Mouse (Mus musculus) MEL (cell line): ENCODE measurements around the gene Kcmf1. TPM values are rescaled to one million over a fixed set of nuclear protein-coding genes. Genes with fewer than 3 reads are reported as not detected.

Source experiments
- DNase-seq: peaks from one replicate; pipeline ENCODE4 v3.0.0; 2011; ENCODE audit warnings: low read depth, low spot score
- H3K27ac ChIP-seq: 2 replicates; pipeline ENCODE4 v1.5.1; 2012; ENCODE audit warnings: low read depth, mild to moderate bottlenecking, control low read depth, low read length, moderate library complexity; ENCODE audit not compliant: control insufficient read depth
- H3K27me3 ChIP-seq, 2 experiments: fragments of 150-350 bp in 1 of 2; sonication (generic) in 1 of 2; 2 replicates each; pipeline ENCODE4 v1.6.1; 2012; ENCODE audit warnings: low read length in 2 of 2, mild to moderate bottlenecking in 2 of 2, improper control_type of control experiment in 1 of 2, moderate library complexity in 1 of 2; ENCODE audit not compliant: insufficient read depth in 2 of 2, control insufficient read depth in 1 of 2
- H3K36me3 ChIP-seq, 2 experiments: 2 replicates each; pipeline ENCODE4 v1.6.1; 2012 to 2014; ENCODE audit warnings: low read length in 2 of 2, improper control_type of control experiment in 1 of 2, inconsistent platforms in 1 of 2, mild to moderate bottlenecking in 1 of 2; ENCODE audit not compliant: insufficient read depth in 2 of 2, control insufficient read depth in 1 of 2
- H3K4me1 ChIP-seq, 2 experiments: fragments of 150-350 bp in 1 of 2; sonication (generic) in 1 of 2; 2 replicates each; pipeline ENCODE4 v1.6.1; 2012; ENCODE audit warnings: low read length in 2 of 2, improper control_type of control experiment in 1 of 2, mild to moderate bottlenecking in 1 of 2; ENCODE audit not compliant: insufficient read depth in 2 of 2, control insufficient read depth in 1 of 2
- H3K4me3 ChIP-seq, 2 experiments: fragments of 150-350 bp in 1 of 2; sonication (generic) in 1 of 2; 2 replicates each; pipeline ENCODE4 v1.5.1; 2012; ENCODE audit warnings: low read depth in 2 of 2, low read length in 2 of 2, mild to moderate bottlenecking in 2 of 2, moderate library complexity in 2 of 2, control low read depth in 1 of 2, improper control_type of control experiment in 1 of 2; ENCODE audit not compliant: control insufficient read depth in 1 of 2, insufficient read depth in 1 of 2
- H3K79me2 ChIP-seq: 2 replicates; pipeline ENCODE4 v1.6.1; 2012; ENCODE audit warnings: mild to moderate bottlenecking, low read length, moderate library complexity; ENCODE audit not compliant: control insufficient read depth, poor library complexity, insufficient read depth
- H3K9ac ChIP-seq: 2 replicates; pipeline ENCODE4 v1.6.1; 2012; ENCODE audit warnings: low read depth, mild to moderate bottlenecking, control low read depth, low read length, moderate library complexity; ENCODE audit not compliant: control insufficient read depth, poor library complexity, severe bottlenecking
- H3K9me3 ChIP-seq: fragments of 150-350 bp; sonication (generic); replicated peaks from 2 replicates; pipeline ENCODE4 v1.6.1; 2012; ENCODE audit warnings: mild to moderate bottlenecking, low read length, improper control_type of control experiment, moderate library complexity; ENCODE audit not compliant: insufficient read depth
- CHD2 ChIP-seq: IDR thresholded peaks from 2 replicates; pipeline ENCODE4 v1.6.1; 2011; ENCODE audit warnings: low read length, improper control_type of control experiment
- CTCF ChIP-seq, 3 experiments: IDR thresholded peaks in 2 of 3; conservative IDR thresholded peaks in 1 of 3; 2 replicates each; pipeline ENCODE4 v1.5.1; 2011 to 2012; ENCODE audit warnings: low read length in 3 of 3, low read depth in 2 of 3, mild to moderate bottlenecking in 2 of 3, improper control_type of control experiment in 1 of 3, inconsistent platforms in 1 of 3, mixed read lengths in 1 of 3, moderate library complexity in 1 of 3; ENCODE audit not compliant: control insufficient read depth in 1 of 3, insufficient read depth in 1 of 3, poor library complexity in 1 of 3, severe bottlenecking in 1 of 3
- HCFC1 ChIP-seq: IDR thresholded peaks from 2 replicates; pipeline ENCODE4 v1.6.1; 2012; ENCODE audit warnings: low read depth, mild to moderate bottlenecking, inconsistent platforms, low read length, improper control_type of control experiment, moderate library complexity
- MAZ ChIP-seq: IDR thresholded peaks from 2 replicates; pipeline ENCODE4 v1.6.1; 2012; ENCODE audit warnings: low read depth, mild to moderate bottlenecking, inconsistent platforms, low read length, improper control_type of control experiment
- SMC3 ChIP-seq: IDR thresholded peaks from 2 replicates; pipeline ENCODE4 v1.6.1; 2011; ENCODE audit warnings: low read depth, low read length, improper control_type of control experiment
- UBTF ChIP-seq: IDR thresholded peaks from 2 replicates; pipeline ENCODE4 v1.6.1; 2012; ENCODE audit warnings: low read depth, mild to moderate bottlenecking, inconsistent platforms, low read length, improper control_type of control experiment, moderate library complexity, borderline replicate concordance; ENCODE audit not compliant: insufficient read depth
- USF1 ChIP-seq: IDR thresholded peaks from 2 replicates; pipeline ENCODE4 v1.6.1; 2014; ENCODE audit warnings: low read depth, mild to moderate bottlenecking, inconsistent platforms, low read length, improper control_type of control experiment, moderate library complexity
- USF2 ChIP-seq, 2 experiments: IDR thresholded peaks; 2 replicates each; pipeline ENCODE4 v1.6.1; 2011 to 2012; ENCODE audit warnings: improper control_type of control experiment in 2 of 2, low read length in 2 of 2, borderline replicate concordance in 1 of 2, inconsistent platforms in 1 of 2, low read depth in 1 of 2, mild to moderate bottlenecking in 1 of 2; ENCODE audit not compliant: insufficient read depth in 1 of 2
- ZC3H11A ChIP-seq: IDR thresholded peaks from 2 replicates; pipeline ENCODE4 v1.6.1; 2012; ENCODE audit warnings: low read depth, mild to moderate bottlenecking, inconsistent platforms, low read length, improper control_type of control experiment
- ZNF384 ChIP-seq: IDR thresholded peaks from 2 replicates; pipeline ENCODE4 v1.6.1; 2012; ENCODE audit warnings: low read depth, mild to moderate bottlenecking, inconsistent platforms, low read length, improper control_type of control experiment
- polyA plus RNA-seq, 2 experiments: library from polyadenylated mRNA; stranded (reverse) in 1 of 2; unstranded in 1 of 2; fragments of >175 nt in 1 of 2; fragments of >200 nt in 1 of 2; gene quantifications; 2 replicates each; pipeline versions ENCODE4 v1.2.1 to v1.2.4; 2012; ENCODE audit warnings: low replicate concordance in 2 of 2, low read depth in 1 of 2; ENCODE audit not compliant: insufficient read length in 2 of 2, insufficient read depth in 1 of 2, missing spikeins in 1 of 2
- total RNA-seq: library from RNA; depleted of rRNA; stranded (reverse); fragments of 300-350 nt; gene quantifications from 2 replicates; pipeline ENCODE4 v1.2.3, GENCODE M21; 2012

Kcmf1 gene
- total and polyA plus RNA-seq, 3 experiments = 77.0 to 195 (median 133) TPM

DNA sequence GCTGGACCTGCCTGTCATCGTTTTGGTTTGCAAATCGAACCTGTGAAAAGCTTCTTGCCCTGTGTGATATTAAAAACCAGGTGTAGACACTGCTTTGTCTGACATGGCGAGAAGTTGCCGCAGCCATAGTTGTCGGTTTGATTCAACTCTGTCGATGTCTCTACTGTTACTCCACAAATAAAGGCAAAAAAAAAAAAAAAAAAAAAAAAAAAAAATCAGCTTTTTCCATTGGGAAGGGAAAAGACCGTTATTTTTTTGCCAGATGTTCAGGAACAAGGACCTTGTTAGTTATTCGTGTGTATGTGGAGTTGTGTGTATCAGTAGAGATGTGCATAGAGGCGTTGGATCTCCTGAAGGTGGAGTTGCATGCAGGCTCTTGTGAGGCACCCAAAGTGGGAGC, 74.0 kb downstream of the Kcmf1 start:
- H3K79me2 ChIP-seq = no peaks in the 10 kb centered on the region
- DNase-seq = no peak
- no peak overlapping the region for H3K4me3 ChIP-seq
- H3K9ac ChIP-seq = no peak overlapping the region
- no peaks in the 10 kb centered on the region for H3K4me1 ChIP-seq
- no peak overlapping the region for H3K27ac ChIP-seq
- TF ChIP-seq ZNF384 = no peak
- no peaks in the 10 kb centered on the region for H3K36me3 ChIP-seq
- H3K27me3 ChIP-seq = no peaks in the 10 kb centered on the region; a peak in 1 of 4 replicates
- H3K9me3 ChIP-seq = no peaks in the 10 kb centered on the region

DNA sequence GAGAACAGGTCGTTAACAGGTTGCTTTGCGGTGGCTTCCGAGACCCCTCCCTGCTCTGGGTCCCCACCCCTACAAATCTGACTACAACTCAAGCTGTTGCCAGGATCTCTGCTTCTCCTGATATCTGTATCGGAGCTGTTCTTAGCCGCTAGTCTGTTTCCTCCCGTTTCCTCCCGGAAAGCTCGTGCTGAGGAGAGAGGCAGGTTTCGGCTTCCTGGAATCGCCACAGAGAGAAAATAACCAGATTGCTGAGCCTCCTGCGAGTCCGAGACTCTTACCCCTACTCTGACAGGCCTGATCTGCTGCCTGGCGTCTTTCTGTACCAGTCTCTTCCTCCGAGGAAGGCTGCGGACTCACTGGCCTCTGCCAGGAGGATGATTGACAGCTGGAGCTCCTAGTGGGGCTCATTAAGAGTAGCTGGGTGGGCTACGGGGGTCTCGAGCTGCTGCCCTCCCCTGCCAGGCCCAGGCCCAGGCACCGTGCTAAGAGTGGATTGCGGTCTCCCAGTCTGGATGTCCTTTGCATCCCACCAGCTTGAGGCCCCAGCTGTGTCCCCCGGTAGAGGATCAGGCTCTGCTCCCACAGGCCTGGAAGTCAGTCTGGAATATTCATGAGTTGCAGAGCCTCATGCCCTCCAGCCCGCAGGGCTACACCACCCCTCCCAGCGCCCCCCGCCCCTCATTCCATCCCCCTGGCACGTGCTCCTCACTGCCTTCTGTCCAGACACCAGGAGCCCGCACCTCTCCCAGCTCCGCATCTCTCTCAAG, 74.6 kb downstream of the Kcmf1 start:
- Histone ChIP-seq H3K79me2 (no peaks in the 10 kb centered on the region), H3K4me3 (no peak overlapping the region), H3K9me3 (no peaks in the 10 kb centered on the region), H3K9ac (no peak overlapping the region)
- DNase-seq = no peak
- TF ChIP-seq UBTF (no peak), MAZ (no peak)
- TF ChIP-seq, all 39 proteins: peak for 0
- Histone ChIP-seq H3K27ac (no peak overlapping the region), H3K36me3 (no peaks in the 10 kb centered on the region), H3K4me1 (no peaks in the 10 kb centered on the region), H3K27me3 (no peaks in the 10 kb centered on the region; a peak in 1 of 4 replicates)

DNA sequence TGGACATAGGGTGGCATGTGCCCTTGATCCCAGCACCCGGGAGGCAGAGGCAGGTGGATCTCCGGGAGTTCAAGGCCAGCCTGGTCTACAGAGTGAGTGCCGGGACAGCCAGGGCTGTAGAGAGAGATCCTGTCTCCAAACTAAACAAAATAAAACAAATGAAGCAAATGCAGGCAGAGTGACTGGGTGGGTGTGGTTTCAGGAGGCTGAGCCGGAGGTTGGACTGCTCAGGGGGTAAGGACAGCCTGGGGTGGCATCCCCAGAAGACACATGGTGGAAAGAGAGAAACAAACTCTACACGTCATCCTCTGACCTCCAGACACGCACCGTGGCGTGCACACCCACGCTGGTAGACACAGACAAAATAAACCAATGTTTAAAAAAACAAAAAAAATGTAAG, 86.3 kb downstream of the Kcmf1 start:
- no peaks in the 10 kb centered on the region; a peak in 1 of 4 replicates for H3K27me3 ChIP-seq
- no peaks in the 10 kb centered on the region for H3K4me1 ChIP-seq
- no peaks in the 10 kb centered on the region for H3K9me3 ChIP-seq
- H3K9ac ChIP-seq = no peak overlapping the region
- no peak for DNase-seq
- no peaks in the 10 kb centered on the region for H3K79me2 ChIP-seq
- no peaks in the 10 kb centered on the region for H3K36me3 ChIP-seq
- H3K27ac ChIP-seq = no peak overlapping the region
- H3K4me3 ChIP-seq = no peak overlapping the region
- TF ChIP-seq ZC3H11A (no peak), SMC3 (no peak), CHD2 (no peak), ZNF384 (no peak), CTCF (IDR thresholded peaks at IDR 0.05 in 2 of 3, conservative IDR thresholded peaks at IDR 0.05 in 1 of 3; ENCODE audit: control insufficient read depth in 1 of 3, insufficient read depth in 1 of 3, low read depth in 2 of 3, low read length in 3 of 3, poor library complexity in 1 of 3, severe bottlenecking in 1 of 3) (no peak), HCFC1 (no peak), MAZ (no peak), USF1 (no peak), USF2 (IDR thresholded peaks at IDR 0.05; ENCODE audit: borderline replicate concordance in 1 of 2, insufficient read depth in 1 of 2, low read depth in 1 of 2, low read length in 2 of 2) (no peak)
